ENCODE assay signal across 13 mouse cellular contexts in genomic region chr7:118276684-118277334, GRCm38 (mm10). TPM values are rescaled to one million over a fixed set of nuclear protein-coding genes. Genes with fewer than 3 reads are reported as not detected.
A peak's percentile ranks its signal among the peaks of the same experiment; 100 is the strongest.
DNase-seq lines count a peak whose midpoint lies in the region; ATAC-seq and TF ChIP-seq lines count a peak whose summit lies in the region.
"Had no signal": no experiment of that assay in that cellular context is flagged by ENCODE, and none has a peak within 500 bp of the region (broad histone marks: within the 10 kb centered on the region; RNA-seq: fewer than 3 reads in every experiment).

No protein-coding gene starts in this region.

- no peaks in the 10 kb centered on the region for H3K4me1 ChIP-seq in lung, postnatal 0 days (ENCODE audit: insufficient read depth, low read depth, low read length)
- peaks cover 3% of the 10 kb centered on the region; the same call in 1 of the 2 replicates for H3K4me1 ChIP-seq in brown adipose tissue, adult 24 weeks (ENCODE audit: control insufficient read depth, insufficient read depth, insufficient read length, low read length)
- H3K4me1 ChIP-seq in stomach, embryonic 15.5 days: no peaks in the 10 kb centered on the region
- H3K4me1 ChIP-seq: embryonic facial prominence, embryonic 12.5 days; midbrain, embryonic 15.5 days had no signal

- no peaks in the 10 kb centered on the region for H3K9me3 ChIP-seq in lung, postnatal 0 days (ENCODE audit: low read length)
- no peaks in the 10 kb centered on the region for H3K9me3 ChIP-seq in stomach, embryonic 15.5 days
- H3K9me3 ChIP-seq: embryonic facial prominence, embryonic 12.5 days; midbrain, embryonic 15.5 days had no signal

- no peak overlapping the region for H3K4me3 ChIP-seq in lung, postnatal 0 days (ENCODE audit: low read depth, low read length)
- H3K4me3 ChIP-seq in brown adipose tissue, adult 24 weeks (ENCODE audit: insufficient read depth, low read depth, low read length): peak overlapping the region; percentile 42
- H3K4me3 ChIP-seq in stomach, embryonic 15.5 days (replicated peaks): no peak overlapping the region
- H3K4me3 ChIP-seq: embryonic facial prominence, embryonic 12.5 days; midbrain, embryonic 15.5 days had no signal

- DNase-seq in gastrocnemius, adult 18-20 months (ENCODE audit: low spot score): peak; percentile 18
- DNase-seq in gastrocnemius, postnatal 10 days: no peak
- DNase-seq in lung, postnatal 0 days (ENCODE audit: low spot score): no peak
- no peak for DNase-seq in lung, postnatal 36 days
- DNase-seq in c-Kit-positive CD71-positive TER-119-positive erythroid progenitor cells, embryonic 14.5 days (ENCODE audit: low spot score): no peak
- DNase-seq: cerebellum, adult 18-20 months; thymus, postnatal 36 days had no signal

- no peak overlapping the region for H3K9ac ChIP-seq in lung, postnatal 0 days (replicated peaks; ENCODE audit: low read depth)
- no peak overlapping the region for H3K9ac ChIP-seq in stomach, embryonic 15.5 days
- H3K9ac ChIP-seq: embryonic facial prominence, embryonic 12.5 days; liver, embryonic 14.5 days; midbrain, embryonic 15.5 days had no signal

- WGBS in lung, postnatal 0 days: 65% methylated on average over 15 of the region's 15 CpGs
- 75% methylated on average over 15 of the region's 15 CpGs for WGBS in stomach, embryonic 15.5 days

- no peak for ATAC-seq in lung, postnatal 0 days
- ATAC-seq in stomach, embryonic 15.5 days (ENCODE audit: insufficient read depth, low FRiP score, low read depth): peak; percentile 35; the same call in 1 of the 2 replicates
- ATAC-seq in granulocyte monocyte progenitor cell, adult 5-6 weeks (replicated peaks; ENCODE audit: poor library complexity, severe bottlenecking): no peak
- ATAC-seq: midbrain, embryonic 15.5 days had no signal

- no peak for TF ChIP-seq CTCF in lung, postnatal 0 days (IDR thresholded peaks at IDR 0.05)

- TF ChIP-seq EP300 in lung, postnatal 0 days (IDR thresholded peaks at IDR 0.05): no peak

- peak overlapping the region; percentile 37 for H3K4me2 ChIP-seq in lung, postnatal 0 days (replicated peaks; ENCODE audit: low read depth, low read length)
- 0 out of 2 replicates have a peak overlapping the region, but pooled peaks have one; percentile 11 for H3K4me2 ChIP-seq in stomach, embryonic 15.5 days
- H3K4me2 ChIP-seq: embryonic facial prominence, embryonic 12.5 days; midbrain, embryonic 15.5 days had no signal

- H3K27ac ChIP-seq in lung, postnatal 0 days (ENCODE audit: low read length): no peak overlapping the region; the same call in 1 of the 2 replicates
- H3K27ac ChIP-seq in brown adipose tissue, adult 24 weeks (replicated peaks; ENCODE audit: low read depth, low read length): peak overlapping the region; percentile 86
- no peak overlapping the region for H3K27ac ChIP-seq in stomach, embryonic 15.5 days
- H3K27ac ChIP-seq: embryonic facial prominence, embryonic 12.5 days; liver, embryonic 14.5 days; midbrain, embryonic 15.5 days had no signal

- no peaks in the 10 kb centered on the region for H3K36me3 ChIP-seq in lung, postnatal 0 days (ENCODE audit: insufficient read depth, low read length)
- no peaks in the 10 kb centered on the region for H3K36me3 ChIP-seq in stomach, embryonic 15.5 days
- H3K36me3 ChIP-seq: embryonic facial prominence, embryonic 12.5 days; midbrain, embryonic 15.5 days had no signal

- H3K27me3 ChIP-seq in lung, postnatal 0 days (replicated peaks; ENCODE audit: insufficient read depth, low read length): no peaks in the 10 kb centered on the region
- H3K27me3 ChIP-seq in stomach, embryonic 15.5 days (replicated peaks): no peaks in the 10 kb centered on the region
- H3K27me3 ChIP-seq: embryonic facial prominence, embryonic 12.5 days; midbrain, embryonic 15.5 days had no signal

RNA-seq across cellular contexts. Expression of gene Smg1, which starts 33.3 kb away (rescaled TPM):
- total RNA-seq in gastrocnemius, adult 18-20 months (2021): 10 to 100 TPM; 19.5 to 23.6 TPM
- total RNA-seq in gastrocnemius, postnatal 10 days (2021): 10 to 100 TPM; 27.1 to 36.2 TPM
- polyA plus RNA-seq in lung, postnatal 0 days (2015; fragmentation: Nextera tagmentation; extraction: Ambion mirVana): 11.2 and 12.2 TPM in 2 replicates
- polyA plus RNA-seq in brown adipose tissue, adult 24 weeks (2012; ENCODE audit: insufficient read depth, insufficient read length, missing spikeins): 7.3 and 14.5 TPM in 2 replicates
- polyA plus RNA-seq in stomach, embryonic 15.5 days (2015; fragmentation: Nextera tagmentation; extraction: Ambion mirVana): 22.0 and 23.1 TPM in 2 replicates
- total RNA-seq in granulocyte monocyte progenitor cell, adult 5-6 weeks (2014; fragmentation: Nextera tagmentation): 64.7 and 70.6 TPM in 2 replicates
- total RNA-seq in granulocyte monocyte progenitor cell, adult 5-6 weeks (2017): 37.3 and 48.2 TPM in 2 replicates
